Mouse (Mus musculus) G1E (cell line): ENCODE data around the gene Gne.

Experiments
- CTCF ChIP-seq: IDR thresholded peaks from 2 replicates; pipeline ENCODE4 v1.5.1; 2012; ENCODE audit warnings: low read depth, low read length, inconsistent platforms, mixed read lengths
- POLR2AphosphoS5 ChIP-seq: IDR thresholded peaks from 2 replicates; pipeline ENCODE4 v1.6.1; 2012; ENCODE audit warnings: low read depth, low read length, inconsistent platforms; ENCODE audit not compliant: insufficient replicate concordance

- TF ChIP-seq CTCF (no peak), POLR2AphosphoS5 (no peak)
These were observed 54.3 kb downstream of the Gne start for GRCm38 (mm10) chr4:44029661-44030066.
